Mouse (Mus musculus) G1E (cell line): ENCODE measurements around the gene Usp33.
"Not testable (repeated sequence)": the region's sequence is repeated elsewhere in the genome, so short reads cannot be mapped to it uniquely, and the experiment has no call there.

Source experiments
- CTCF ChIP-seq: IDR thresholded peaks from 2 replicates; pipeline ENCODE4 v1.5.1; 2012; ENCODE audit warnings: low read depth, low read length, inconsistent platforms, mixed read lengths
- POLR2AphosphoS5 ChIP-seq: IDR thresholded peaks from 2 replicates; pipeline ENCODE4 v1.6.1; 2012; ENCODE audit warnings: low read depth, low read length, inconsistent platforms; ENCODE audit not compliant: insufficient replicate concordance
- TAL1 ChIP-seq: conservative IDR thresholded peaks from 2 replicates; pipeline ENCODE4 v1.6.1; 2012; ENCODE audit warnings: low read depth, low read length, inconsistent platforms, mixed read lengths

DNA sequence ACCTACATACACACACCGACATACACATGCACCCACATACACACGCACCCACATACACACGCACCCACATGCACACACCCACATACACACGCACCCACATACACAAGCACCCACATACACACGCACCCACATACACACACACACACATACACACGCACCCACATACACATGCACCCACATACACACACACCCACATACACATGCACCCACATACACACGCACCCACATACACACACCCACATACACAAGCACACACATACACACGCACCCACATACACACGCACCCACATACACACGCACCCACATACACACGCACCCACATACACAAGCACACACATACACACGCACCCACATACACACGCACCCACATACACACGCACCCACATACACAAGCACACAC lies 31.6 kb upstream of the Usp33 start:
- TF ChIP-seq CTCF, POLR2AphosphoS5, TAL1: not testable (repeated sequence)
